Mouse (Mus musculus): ENCODE data around the gene Cebpb. TPM values are rescaled to one million over a fixed set of nuclear protein-coding genes. Genes with fewer than 3 reads are reported as not detected.
A peak's percentile ranks its signal among the peaks of the same experiment; 100 is the strongest.

Cebpb gene
- polyA plus RNA-seq, 1 experiment: 68.5 TPM

- no peak for DNase-seq (ENCODE audit: low read depth in 1 of 2, low spot score in 2 of 2)
- TF ChIP-seq CTCF (IDR thresholded peaks at IDR 0.05; ENCODE audit: extremely low read depth, insufficient read depth, insufficient read length, insufficient replicate concordance) (no peak), POLR2A (IDR thresholded peaks at IDR 0.05; ENCODE audit: low read depth, low read length) (no peak)
- H3K27me3 ChIP-seq (ENCODE audit: control insufficient read depth, insufficient read depth, low read length): no peaks in the 10 kb centered on the region
- H3K27ac ChIP-seq (ENCODE audit: insufficient read depth, low read length): no peak overlapping the region
- H3K4me3 ChIP-seq (ENCODE audit: extremely low read depth, insufficient read depth, insufficient read length): no peak overlapping the region
- 83% methylated on average over 14 of the region's 14 CpGs for WGBS
- H3K4me1 ChIP-seq (ENCODE audit: control insufficient read depth, insufficient read depth, insufficient read length): peaks cover 2% of the 10 kb centered on the region; the same call in 1 of the 2 replicates
- no peaks in the 10 kb centered on the region for H3K36me3 ChIP-seq (ENCODE audit: control insufficient read depth, insufficient read depth, low read length)
Observed at GRCm38 (mm10) chr2:167695491-167695890, 6.8 kb downstream of the Cebpb start.

GRCm38 (mm10) chr2:167696143-167696542 is 7.4 kb downstream of the Cebpb start:
- no peak overlapping the region for H3K27ac ChIP-seq (ENCODE audit: insufficient read depth, low read length)
- peaks cover 2% of the 10 kb centered on the region; the same call in 1 of the 2 replicates for H3K4me1 ChIP-seq (ENCODE audit: control insufficient read depth, insufficient read depth, insufficient read length)
- no peak for DNase-seq (ENCODE audit: low read depth in 1 of 2, low spot score in 2 of 2)
- no peak overlapping the region for H3K4me3 ChIP-seq (ENCODE audit: extremely low read depth, insufficient read depth, insufficient read length)
- no peaks in the 10 kb centered on the region for H3K27me3 ChIP-seq (ENCODE audit: control insufficient read depth, insufficient read depth, low read length)
- TF ChIP-seq CTCF (IDR thresholded peaks at IDR 0.05; ENCODE audit: extremely low read depth, insufficient read depth, insufficient read length, insufficient replicate concordance) (no peak), POLR2A (IDR thresholded peaks at IDR 0.05; ENCODE audit: low read depth, low read length) (no peak)
- 90% methylated on average over 7 of the region's 7 CpGs for WGBS
- H3K36me3 ChIP-seq (ENCODE audit: control insufficient read depth, insufficient read depth, low read length): no peaks in the 10 kb centered on the region

GRCm38 (mm10) chr2:167697902-167698301 is 9.2 kb downstream of the Cebpb start:
- Histone ChIP-seq H3K4me1 (ENCODE audit: control insufficient read depth, insufficient read depth, insufficient read length) (peaks cover 8% of the 10 kb centered on the region; the same call in 1 of the 2 replicates), H3K4me3 (ENCODE audit: extremely low read depth, insufficient read depth, insufficient read length) (no peak overlapping the region; the same call in 1 of the 2 replicates), H3K27ac (ENCODE audit: insufficient read depth, low read length) (peak overlapping the region; percentile 84), H3K27me3 (ENCODE audit: control insufficient read depth, insufficient read depth, low read length) (no peaks in the 10 kb centered on the region), H3K36me3 (ENCODE audit: control insufficient read depth, insufficient read depth, low read length) (no peaks in the 10 kb centered on the region)
- WGBS: 2% methylated on average over 5 of the region's 5 CpGs
- no peak for TF ChIP-seq CTCF (IDR thresholded peaks at IDR 0.05; ENCODE audit: extremely low read depth, insufficient read depth, insufficient read length, insufficient replicate concordance)
- TF ChIP-seq POLR2A (IDR thresholded peaks at IDR 0.05; ENCODE audit: low read depth, low read length): no peak; the same call in 1 of the 2 replicates
- peak; percentile 56 to 81 for DNase-seq (ENCODE audit: low read depth in 1 of 2, low spot score in 2 of 2)

- no peak for TF ChIP-seq POLR2A (IDR thresholded peaks at IDR 0.05; ENCODE audit: low read depth, low read length)
- no peak for TF ChIP-seq CTCF (IDR thresholded peaks at IDR 0.05; ENCODE audit: extremely low read depth, insufficient read depth, insufficient read length, insufficient replicate concordance)
Observed at GRCm38 (mm10) chr2:167700018-167700417, 11.3 kb downstream of the Cebpb start.

GRCm38 (mm10) chr2:167701472-167701871 is 12.8 kb downstream of the Cebpb start:
- peaks cover 8% of the 10 kb centered on the region; the same call in 1 of the 2 replicates for H3K4me1 ChIP-seq (ENCODE audit: control insufficient read depth, insufficient read depth, insufficient read length)
- H3K27ac ChIP-seq (ENCODE audit: insufficient read depth, low read length): peak overlapping the region; percentile 67
- TF ChIP-seq CTCF (IDR thresholded peaks at IDR 0.05; ENCODE audit: extremely low read depth, insufficient read depth, insufficient read length, insufficient replicate concordance): no peak
- TF ChIP-seq POLR2A (IDR thresholded peaks at IDR 0.05; ENCODE audit: low read depth, low read length): no peak
- no peak overlapping the region for H3K4me3 ChIP-seq (ENCODE audit: extremely low read depth, insufficient read depth, insufficient read length)
- no peaks in the 10 kb centered on the region for H3K36me3 ChIP-seq (ENCODE audit: control insufficient read depth, insufficient read depth, low read length)
- H3K27me3 ChIP-seq (ENCODE audit: control insufficient read depth, insufficient read depth, low read length): no peaks in the 10 kb centered on the region
- 41% methylated on average over 5 of the region's 5 CpGs for WGBS
- DNase-seq (ENCODE audit: low read depth in 1 of 2, low spot score in 2 of 2): no peak

More at GRCm38 (mm10) chr2:167700018-167700417, 11.3 kb downstream of the Cebpb start:
- H3K27ac ChIP-seq (ENCODE audit: insufficient read depth, low read length): no peak overlapping the region
- DNase-seq (ENCODE audit: low read depth in 1 of 2, low spot score in 2 of 2): no peak
- H3K27me3 ChIP-seq (ENCODE audit: control insufficient read depth, insufficient read depth, low read length): no peaks in the 10 kb centered on the region
- H3K4me1 ChIP-seq (ENCODE audit: control insufficient read depth, insufficient read depth, insufficient read length): peaks cover 8% of the 10 kb centered on the region; the same call in 1 of the 2 replicates
- no peaks in the 10 kb centered on the region for H3K36me3 ChIP-seq (ENCODE audit: control insufficient read depth, insufficient read depth, low read length)
- 79% methylated on average over 5 of the region's 5 CpGs for WGBS
- H3K4me3 ChIP-seq (ENCODE audit: extremely low read depth, insufficient read depth, insufficient read length): no peak overlapping the region

- H3K27ac ChIP-seq (ENCODE audit: insufficient read depth, low read length): peak overlapping the region; percentile 67; the same call in 1 of the 2 replicates
- H3K4me3 ChIP-seq (ENCODE audit: extremely low read depth, insufficient read depth, insufficient read length): no peak overlapping the region
- TF ChIP-seq POLR2A (IDR thresholded peaks at IDR 0.05; ENCODE audit: low read depth, low read length) (no peak), CTCF (IDR thresholded peaks at IDR 0.05; ENCODE audit: extremely low read depth, insufficient read depth, insufficient read length, insufficient replicate concordance) (no peak)
- peaks cover 8% of the 10 kb centered on the region; the same call in 1 of the 2 replicates for H3K4me1 ChIP-seq (ENCODE audit: control insufficient read depth, insufficient read depth, insufficient read length)
- no peaks in the 10 kb centered on the region for H3K27me3 ChIP-seq (ENCODE audit: control insufficient read depth, insufficient read depth, low read length)
- no peak for DNase-seq (ENCODE audit: low read depth in 1 of 2, low spot score in 2 of 2)
- 84% methylated on average over 6 of the region's 6 CpGs for WGBS
- H3K36me3 ChIP-seq (ENCODE audit: control insufficient read depth, insufficient read depth, low read length): no peaks in the 10 kb centered on the region
Observed at GRCm38 (mm10) chr2:167702126-167702525, 13.4 kb downstream of the Cebpb start.

GRCm38 (mm10) chr2:167704409-167704808 is 15.7 kb downstream of the Cebpb start:
- 89% methylated on average over 4 of the region's 4 CpGs for WGBS
- Histone ChIP-seq H3K27me3 (ENCODE audit: control insufficient read depth, insufficient read depth, low read length) (no peaks in the 10 kb centered on the region), H3K27ac (ENCODE audit: insufficient read depth, low read length) (no peak overlapping the region), H3K4me3 (ENCODE audit: extremely low read depth, insufficient read depth, insufficient read length) (no peak overlapping the region), H3K36me3 (ENCODE audit: control insufficient read depth, insufficient read depth, low read length) (no peaks in the 10 kb centered on the region), H3K4me1 (ENCODE audit: control insufficient read depth, insufficient read depth, insufficient read length) (peaks cover 6% of the 10 kb centered on the region; the same call in 1 of the 2 replicates)
- TF ChIP-seq POLR2A (IDR thresholded peaks at IDR 0.05; ENCODE audit: low read depth, low read length) (no peak), CTCF (IDR thresholded peaks at IDR 0.05; ENCODE audit: extremely low read depth, insufficient read depth, insufficient read length, insufficient replicate concordance) (no peak)
- DNase-seq (ENCODE audit: low read depth in 1 of 2, low spot score in 2 of 2): no peak
